Mouse (Mus musculus): ENCODE measurements around the gene Atp2c1. TPM values are rescaled to one million over a fixed set of nuclear protein-coding genes. Genes with fewer than 3 reads are reported as not detected.
A peak's percentile ranks its signal among the peaks of the same experiment; 100 is the strongest.

Gene Atp2c1
- polyA plus RNA-seq, 1 experiment from 2014 or later, result 65.9 TPM

DNA sequence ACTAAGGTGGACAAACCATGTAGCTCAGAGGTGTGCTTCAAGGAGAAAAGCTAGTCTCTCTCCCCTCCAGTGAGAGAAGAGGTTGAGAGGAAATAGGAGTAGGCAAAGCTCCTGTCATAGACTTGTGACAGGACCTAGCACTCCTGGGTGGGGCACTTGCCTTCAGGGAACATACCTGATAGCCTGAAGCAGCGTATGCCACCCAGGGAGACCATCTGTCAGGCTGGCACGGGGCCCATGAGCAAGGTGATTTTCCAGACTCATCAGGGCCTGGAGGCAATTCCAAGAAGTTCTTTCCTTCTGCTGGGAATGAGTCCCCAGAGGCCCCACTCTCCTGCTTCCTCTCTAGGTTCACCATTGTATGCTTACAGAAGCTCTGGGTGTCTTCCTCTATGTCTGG is 4.1 kb downstream of the Atp2c1 start:
- H3K4me3 ChIP-seq, result no peak overlapping the region
- H3K27me3 ChIP-seq, result no peaks in the 10 kb centered on the region
- H3K9ac ChIP-seq, result no peak overlapping the region
- 48% methylated on average over 2 of the region's 2 CpGs for WGBS
- peaks cover 9% of the 10 kb centered on the region; the same call in 1 of the 2 replicates for H3K4me1 ChIP-seq
- no peaks in the 10 kb centered on the region for H3K36me3 ChIP-seq
- no peak overlapping the region for H3K27ac ChIP-seq
- no peaks in the 10 kb centered on the region for H3K9me3 ChIP-seq
- no peak overlapping the region for H3K4me2 ChIP-seq (replicated peaks)
- no peak for ATAC-seq (ENCODE audit: insufficient number of reproducible peaks, insufficient read depth, low FRiP score, low TSS enrichment)

- Histone ChIP-seq H3K4me3 (no peak overlapping the region), H3K27ac (0 out of 2 replicates have a peak overlapping the region, but pooled peaks have one; percentile 25), H3K9ac (no peak overlapping the region), H3K4me1 (peaks cover 9% of the 10 kb centered on the region; the same call in 1 of the 2 replicates), H3K4me2 (replicated peaks) (no peak overlapping the region), H3K27me3 (no peaks in the 10 kb centered on the region), H3K36me3 (no peaks in the 10 kb centered on the region), H3K9me3 (no peaks in the 10 kb centered on the region)
- ATAC-seq (ENCODE audit: insufficient number of reproducible peaks, insufficient read depth, low FRiP score, low TSS enrichment), result no peak
- WGBS, result 45% methylated on average over 3 of the region's 3 CpGs
Observed at GRCm38 (mm10) chr9:105522063-105522462, 5.1 kb downstream of the Atp2c1 start.

DNA sequence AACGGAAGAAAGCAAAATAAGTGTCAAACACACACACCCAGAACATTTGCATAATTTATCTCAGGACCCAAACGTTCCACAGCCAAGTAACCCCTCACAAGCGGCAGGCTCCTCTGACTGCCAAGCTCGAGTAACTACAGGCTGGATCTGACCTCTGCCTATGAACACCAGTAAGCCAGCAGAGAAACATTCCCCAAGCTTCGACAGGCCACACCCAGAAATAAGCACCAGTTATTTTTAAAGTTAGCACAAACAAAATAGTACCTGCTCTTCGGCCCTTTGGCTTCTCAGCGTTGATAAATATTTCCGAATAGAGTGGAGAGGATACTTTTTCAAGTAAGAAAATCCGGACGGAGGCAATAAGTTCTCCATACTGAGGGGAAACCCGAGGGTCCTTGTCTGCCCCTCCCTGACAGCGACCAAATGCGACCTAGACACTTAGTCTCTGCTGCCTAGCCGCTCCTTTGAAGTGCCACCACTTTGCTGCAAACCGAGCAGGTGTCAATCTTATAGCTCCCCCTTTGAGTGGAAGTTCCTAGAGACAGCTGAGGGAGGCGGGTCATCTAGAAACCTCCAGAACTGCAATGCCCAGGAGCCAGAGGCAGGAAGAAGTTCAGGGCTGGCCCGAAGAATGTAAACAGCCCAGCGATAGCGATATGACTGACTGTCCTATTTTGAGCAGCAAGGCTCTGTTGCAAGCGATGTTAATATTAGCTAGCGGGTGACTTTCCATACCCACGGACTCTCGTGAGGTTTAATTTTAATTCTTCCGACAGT is 6.2 kb downstream of the Atp2c1 start:
- no peak overlapping the region for H3K4me3 ChIP-seq
- WGBS, result 56% methylated on average over 24 of the region's 24 CpGs
- peaks cover 9% of the 10 kb centered on the region; the same call in 1 of the 2 replicates for H3K4me1 ChIP-seq
- no peak overlapping the region for H3K4me2 ChIP-seq (replicated peaks)
- H3K27me3 ChIP-seq, result no peaks in the 10 kb centered on the region
- no peak overlapping the region for H3K9ac ChIP-seq
- H3K9me3 ChIP-seq, result no peaks in the 10 kb centered on the region
- ATAC-seq (ENCODE audit: insufficient number of reproducible peaks, insufficient read depth, low FRiP score, low TSS enrichment), result no peak
- no peaks in the 10 kb centered on the region for H3K36me3 ChIP-seq
- no peak overlapping the region for H3K27ac ChIP-seq

DNA sequence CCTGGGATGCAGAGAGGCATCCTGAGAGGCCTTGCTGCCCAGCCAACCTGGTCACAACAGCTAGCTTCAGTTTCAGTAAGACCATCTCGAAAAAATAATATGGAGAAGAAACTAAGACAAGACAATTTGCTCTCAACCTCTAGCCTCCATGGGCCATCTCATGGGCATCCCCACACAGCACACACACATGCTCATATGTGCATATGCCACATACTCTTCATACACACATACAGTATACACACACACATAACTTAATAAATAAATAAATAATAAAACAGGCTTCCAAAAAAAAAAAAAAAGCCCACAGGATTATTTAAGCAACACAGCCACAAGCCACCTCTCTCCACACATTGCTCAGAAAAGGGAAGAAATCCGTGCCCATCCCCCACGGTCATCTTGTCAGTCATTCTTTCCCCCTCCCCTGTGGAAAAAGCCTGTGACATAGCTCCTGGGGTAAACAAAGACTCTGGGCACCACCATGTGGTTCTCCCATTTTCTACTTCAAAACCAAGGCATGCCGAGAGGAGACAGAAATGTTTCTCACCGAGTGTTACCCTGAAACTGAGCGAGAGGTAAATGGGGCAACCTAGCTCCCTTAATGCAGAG is 7.7 kb downstream of the Atp2c1 start:
- Histone ChIP-seq H3K27ac (no peak overlapping the region), H3K4me2 (replicated peaks) (no peak overlapping the region), H3K27me3 (no peaks in the 10 kb centered on the region), H3K9me3 (no peaks in the 10 kb centered on the region), H3K36me3 (no peaks in the 10 kb centered on the region), H3K4me1 (peaks cover 9% of the 10 kb centered on the region; the same call in 1 of the 2 replicates), H3K9ac (no peak overlapping the region), H3K4me3 (no peak overlapping the region)
- no peak for ATAC-seq (ENCODE audit: insufficient number of reproducible peaks, insufficient read depth, low FRiP score, low TSS enrichment)
- WGBS, result 56% methylated on average over 6 of the region's 6 CpGs

DNA sequence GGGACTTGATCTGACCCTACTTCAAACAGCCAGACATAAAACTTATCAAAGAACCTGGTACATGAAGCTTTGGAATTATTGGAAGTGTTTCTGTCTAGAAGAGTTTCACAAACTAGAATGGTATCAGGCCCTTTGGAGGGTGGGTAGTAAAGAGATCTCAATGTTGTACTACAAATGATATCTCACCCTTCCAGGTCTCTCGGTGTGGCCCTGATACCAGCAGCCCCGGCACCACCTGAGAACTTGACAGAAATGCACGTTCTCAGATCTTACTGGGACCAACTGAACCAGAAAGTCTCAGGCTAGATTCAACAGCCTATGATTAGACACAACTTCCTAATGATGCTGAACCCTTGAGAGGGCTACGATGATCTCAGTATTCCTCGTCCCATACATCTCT is 23.4 kb downstream of the Atp2c1 start:
- Histone ChIP-seq H3K4me3 (no peak overlapping the region), H3K27ac (no peak overlapping the region), H3K4me1 (no peaks in the 10 kb centered on the region), H3K9ac (no peak overlapping the region), H3K27me3 (no peaks in the 10 kb centered on the region), H3K36me3 (no peaks in the 10 kb centered on the region), H3K4me2 (replicated peaks) (no peak overlapping the region), H3K9me3 (no peaks in the 10 kb centered on the region)
- no peak for ATAC-seq (ENCODE audit: insufficient number of reproducible peaks, insufficient read depth, low FRiP score, low TSS enrichment)
- WGBS, result 86% methylated on average over 5 of the region's 5 CpGs

DNA sequence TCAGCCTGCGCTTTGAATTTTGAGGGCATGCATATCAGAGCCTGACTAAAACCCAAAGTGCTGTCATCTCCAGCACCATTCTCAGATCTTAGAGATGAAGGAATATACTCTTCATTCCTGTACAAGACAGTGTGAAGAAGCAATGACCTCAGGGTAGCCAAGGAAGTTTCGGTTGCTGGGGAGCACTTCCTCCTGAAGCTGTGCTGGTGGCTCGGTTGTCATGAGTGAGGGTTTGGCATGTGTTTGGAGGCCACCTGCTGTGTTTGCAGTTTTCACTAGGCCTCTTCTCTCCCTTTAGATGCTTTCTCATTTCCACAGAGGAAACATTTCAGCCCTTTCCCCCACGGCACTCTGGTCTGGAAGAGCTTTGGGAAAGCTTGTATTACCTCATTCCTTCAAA is 24.7 kb downstream of the Atp2c1 start:
- H3K4me2 ChIP-seq (replicated peaks), result no peak overlapping the region
- H3K9ac ChIP-seq, result no peak overlapping the region
- H3K9me3 ChIP-seq, result no peaks in the 10 kb centered on the region
- ATAC-seq (ENCODE audit: insufficient number of reproducible peaks, insufficient read depth, low FRiP score, low TSS enrichment), result no peak
- no peaks in the 10 kb centered on the region for H3K4me1 ChIP-seq
- no peaks in the 10 kb centered on the region for H3K36me3 ChIP-seq
- no peaks in the 10 kb centered on the region for H3K27me3 ChIP-seq
- WGBS, result 51% methylated on average over 4 of the region's 4 CpGs
- H3K27ac ChIP-seq, result no peak overlapping the region
- no peak overlapping the region for H3K4me3 ChIP-seq

DNA sequence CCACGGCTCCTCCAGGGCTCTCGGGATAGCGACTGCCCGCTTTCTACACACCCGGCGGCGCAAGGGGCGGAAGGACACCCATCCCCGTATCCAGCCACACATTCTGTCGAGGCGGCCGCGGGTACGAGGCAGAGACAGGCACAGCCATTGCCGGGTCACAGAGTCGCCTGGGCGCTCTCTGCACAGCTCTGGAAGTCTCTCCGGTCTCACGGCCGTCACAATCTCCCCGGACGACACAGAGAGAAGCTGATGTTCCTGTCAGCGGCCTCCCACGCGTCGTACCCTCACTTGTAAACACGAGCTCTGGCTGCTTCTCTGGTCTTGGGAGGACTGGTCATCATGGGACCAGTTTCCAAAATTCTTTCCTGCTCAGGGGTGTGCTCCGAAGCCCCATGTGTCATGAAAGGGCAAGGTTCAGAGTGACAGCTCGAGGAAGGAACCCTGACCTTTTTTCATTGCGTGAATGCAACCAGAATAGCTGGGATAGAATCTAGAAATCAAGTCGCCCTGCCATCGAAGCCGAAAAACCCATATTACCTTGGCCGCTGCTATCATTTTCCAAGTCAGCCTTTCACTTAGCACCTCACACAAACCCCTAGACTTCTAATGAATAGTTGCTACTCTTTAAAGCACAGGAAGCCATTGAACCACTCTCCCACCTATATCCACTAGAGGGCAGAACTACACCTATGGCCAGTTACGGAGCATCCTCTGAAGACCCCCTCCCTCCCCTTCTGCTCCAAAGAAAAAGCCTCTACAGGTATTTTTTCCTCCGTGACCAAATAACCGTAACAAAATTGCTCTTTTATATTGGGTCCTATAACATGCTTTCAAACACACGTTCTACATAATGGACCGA is 31.6 kb downstream of the Atp2c1 start:
- 1% methylated on average over 39 of the region's 39 CpGs for WGBS
- peak; percentile 2; the same call in 1 of the 2 replicates for ATAC-seq (ENCODE audit: insufficient number of reproducible peaks, insufficient read depth, low FRiP score, low TSS enrichment)

GRCm38 (mm10) chr9:105494553-105495315 is 32.4 kb downstream of the Atp2c1 start:
- Histone ChIP-seq H3K9ac (peak overlapping the region; percentile 90), H3K27me3 (no peaks in the 10 kb centered on the region), H3K36me3 (no peaks in the 10 kb centered on the region), H3K4me3 (peak overlapping the region; percentile 86), H3K4me2 (replicated peaks) (peak overlapping the region; percentile 97), H3K4me1 (no peaks in the 10 kb centered on the region), H3K9me3 (no peaks in the 10 kb centered on the region), H3K27ac (peak overlapping the region; percentile 98)
- under 1% methylated on average over 39 of the region's 83 CpGs for WGBS
- peak; percentile 98 for ATAC-seq (ENCODE audit: insufficient number of reproducible peaks, insufficient read depth, low FRiP score, low TSS enrichment)

More for the DNA sequence above, 31.6 kb downstream of the Atp2c1 start:
- H3K36me3 ChIP-seq, result no peaks in the 10 kb centered on the region
- H3K4me1 ChIP-seq, result no peaks in the 10 kb centered on the region
- no peaks in the 10 kb centered on the region for H3K9me3 ChIP-seq
- H3K27me3 ChIP-seq, result no peaks in the 10 kb centered on the region
- H3K4me2 ChIP-seq (replicated peaks), result peak overlapping the region; percentile 97
- H3K9ac ChIP-seq, result peak overlapping the region; percentile 90
- H3K27ac ChIP-seq, result peak overlapping the region; percentile 98
- peak overlapping the region; percentile 86 for H3K4me3 ChIP-seq

- Histone ChIP-seq H3K9me3 (no peaks in the 10 kb centered on the region), H3K4me1 (no peaks in the 10 kb centered on the region), H3K27me3 (no peaks in the 10 kb centered on the region), H3K9ac (no peak overlapping the region), H3K4me3 (no peak overlapping the region), H3K27ac (no peak overlapping the region), H3K4me2 (replicated peaks) (no peak overlapping the region), H3K36me3 (no peaks in the 10 kb centered on the region)
- ATAC-seq (ENCODE audit: insufficient number of reproducible peaks, insufficient read depth, low FRiP score, low TSS enrichment), result no peak
- WGBS, result 81% methylated on average over 3 of the region's 3 CpGs
Observed at GRCm38 (mm10) chr9:105492744-105493143, 34.4 kb downstream of the Atp2c1 start.

DNA sequence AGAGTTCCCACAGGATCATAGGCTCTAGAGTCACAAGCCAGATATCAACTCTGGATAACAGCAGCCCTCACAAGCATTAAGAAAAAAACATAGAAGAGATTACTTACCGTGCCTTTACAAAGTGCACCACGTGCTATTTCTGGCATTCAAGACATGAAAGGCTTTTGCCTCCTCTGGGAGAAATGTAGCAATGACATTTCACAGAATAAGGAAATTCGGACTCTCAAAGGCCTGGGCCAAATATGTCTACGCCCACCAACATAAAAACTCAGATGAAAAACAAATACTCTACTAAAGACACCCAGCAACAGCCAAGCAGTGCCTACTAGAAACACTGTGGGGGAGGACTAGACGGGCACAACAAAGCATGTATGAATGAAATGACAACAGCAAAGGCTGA is 38.8 kb downstream of the Atp2c1 start:
- Histone ChIP-seq H3K36me3 (no peaks in the 10 kb centered on the region), H3K4me2 (replicated peaks) (no peak overlapping the region), H3K9ac (no peak overlapping the region), H3K4me1 (no peaks in the 10 kb centered on the region), H3K27ac (no peak overlapping the region), H3K4me3 (no peak overlapping the region), H3K9me3 (no peaks in the 10 kb centered on the region), H3K27me3 (no peaks in the 10 kb centered on the region)
- no peak for ATAC-seq (ENCODE audit: insufficient number of reproducible peaks, insufficient read depth, low FRiP score, low TSS enrichment)
- WGBS, result 69% methylated on average over 5 of the region's 5 CpGs
